Mouse (Mus musculus): ENCODE results near the gene Fcgr2b. TPM values are rescaled to one million over a fixed set of nuclear protein-coding genes. Genes with fewer than 3 reads are reported as not detected.

Fcgr2b gene
- polyA plus RNA-seq, 1 experiment from 2014 or later, result 2.8 TPM

GRCm38 (mm10) chr1:170919308-170919707 is 57.0 kb downstream of the Fcgr2b start:
- H3K4me1 ChIP-seq, result no peaks in the 10 kb centered on the region
- H3K27ac ChIP-seq, result no peak overlapping the region
- H3K4me2 ChIP-seq, result no peak overlapping the region
- no peak for ATAC-seq (replicated peaks; ENCODE audit: low FRiP score)
- no peak overlapping the region for H3K9ac ChIP-seq
- no peaks in the 10 kb centered on the region for H3K27me3 ChIP-seq
- no peaks in the 10 kb centered on the region for H3K36me3 ChIP-seq
- H3K9me3 ChIP-seq (replicated peaks), result no peaks in the 10 kb centered on the region
- H3K4me3 ChIP-seq (replicated peaks), result no peak overlapping the region
- 95% methylated on average over 8 of the region's 8 CpGs for WGBS

- no peaks in the 10 kb centered on the region for H3K4me1 ChIP-seq
- H3K9ac ChIP-seq, result no peak overlapping the region
- H3K9me3 ChIP-seq (replicated peaks), result no peaks in the 10 kb centered on the region
- H3K27me3 ChIP-seq, result no peaks in the 10 kb centered on the region
- no peak overlapping the region for H3K4me2 ChIP-seq
- ATAC-seq (replicated peaks; ENCODE audit: low FRiP score), result no peak
- H3K36me3 ChIP-seq, result no peaks in the 10 kb centered on the region
- no peak overlapping the region for H3K27ac ChIP-seq
- WGBS, result 72% methylated on average over 5 of the region's 5 CpGs
- H3K4me3 ChIP-seq (replicated peaks), result no peak overlapping the region
These were observed 60.7 kb downstream of the Fcgr2b start for GRCm38 (mm10) chr1:170915657-170916056.

GRCm38 (mm10) chr1:170912891-170913615 is 63.3 kb downstream of the Fcgr2b start, which contains the start of gene Fcrlb:
TSS of gene Fcrlb (minus strand) at chr1:170912941.
- 74% methylated on average over 5 of the region's 5 CpGs for WGBS
- no peaks in the 10 kb centered on the region for H3K36me3 ChIP-seq
- no peak within 1 kb of the TSS for H3K27ac ChIP-seq
- H3K9ac ChIP-seq, result no peak within 1 kb of the TSS
- no peak within 1 kb of the TSS for H3K4me2 ChIP-seq
- ATAC-seq (replicated peaks; ENCODE audit: low FRiP score), result no peak
- H3K9me3 ChIP-seq (replicated peaks), result no peaks in the 10 kb centered on the region
- H3K27me3 ChIP-seq, result peaks cover 21% of the 10 kb centered on the region
- peaks cover 7% of the 10 kb centered on the region for H3K4me1 ChIP-seq
- no peak within 1 kb of the TSS for H3K4me3 ChIP-seq (replicated peaks)

- Histone ChIP-seq H3K27me3 (peaks cover 31% of the 10 kb centered on the region), H3K27ac (no peak overlapping the region), H3K4me3 (replicated peaks) (no peak overlapping the region), H3K36me3 (no peaks in the 10 kb centered on the region), H3K9ac (no peak overlapping the region), H3K9me3 (replicated peaks) (no peaks in the 10 kb centered on the region), H3K4me1 (peaks cover 17% of the 10 kb centered on the region), H3K4me2 (no peak overlapping the region)
- WGBS, result 80% methylated on average over 11 of the region's 11 CpGs
- no peak for ATAC-seq (replicated peaks; ENCODE audit: low FRiP score)
These were observed 64.3 kb downstream of the Fcgr2b start for GRCm38 (mm10) chr1:170911907-170912660.

Other genes starting within 250 kb of the Fcgr2b start
- gene Atf6, start 108.8 kb downstream of the Fcgr2b start, polyA plus RNA-seq (2015; fragmentation: Nextera tagmentation; extraction: Ambion mirVana), result 9.1 and 9.2 TPM in 2 replicates
- 0.22 and 0.31 TPM in 2 replicates for gene Gm26620, start 91.5 kb downstream of the Fcgr2b start, polyA plus RNA-seq (2015; fragmentation: Nextera tagmentation; extraction: Ambion mirVana)
- gene Dusp12, start 91.0 kb downstream of the Fcgr2b start, polyA plus RNA-seq (2015; fragmentation: Nextera tagmentation; extraction: Ambion mirVana), result 35.0 and 39.7 TPM in 2 replicates
- 0.21 TPM in 1 of 2 replicates, not detected in the other for gene Fcrlb, start 63.6 kb downstream of the Fcgr2b start, polyA plus RNA-seq (2015; fragmentation: Nextera tagmentation; extraction: Ambion mirVana)
- not detected in 2 replicates for gene Fcrla, start 49.0 kb downstream of the Fcgr2b start, polyA plus RNA-seq (2015; fragmentation: Nextera tagmentation; extraction: Ambion mirVana)
- gene Fcgr4, start 42.4 kb upstream of the Fcgr2b start, polyA plus RNA-seq (2015; fragmentation: Nextera tagmentation; extraction: Ambion mirVana), result 1.2 and 1.3 TPM in 2 replicates
- gene Fcgr3, start 88.4 kb upstream of the Fcgr2b start, polyA plus RNA-seq (2015; fragmentation: Nextera tagmentation; extraction: Ambion mirVana), result 7.8 and 10.5 TPM in 2 replicates
- 2.0 and 2.1 TPM in 2 replicates for gene Cfap126, start 137.4 kb upstream of the Fcgr2b start, polyA plus RNA-seq (2015; fragmentation: Nextera tagmentation; extraction: Ambion mirVana)
- gene Sdhc, start 174.1 kb upstream of the Fcgr2b start, polyA plus RNA-seq (2015; fragmentation: Nextera tagmentation; extraction: Ambion mirVana), result 307 and 309 TPM in 2 replicates
- 0.86 and 0.99 TPM in 2 replicates for gene Mpz, start 174.2 kb upstream of the Fcgr2b start, polyA plus RNA-seq (2015; fragmentation: Nextera tagmentation; extraction: Ambion mirVana)
- 2.8 and 4.0 TPM in 2 replicates for gene Pcp4l1, start 219.7 kb upstream of the Fcgr2b start, polyA plus RNA-seq (2015; fragmentation: Nextera tagmentation; extraction: Ambion mirVana)
- 0.26 and 0.81 TPM in 2 replicates for gene Nr1i3, start 237.4 kb upstream of the Fcgr2b start, polyA plus RNA-seq (2015; fragmentation: Nextera tagmentation; extraction: Ambion mirVana)
- 35.1 and 35.4 TPM in 2 replicates for gene Tomm40l, start 246.0 kb upstream of the Fcgr2b start, polyA plus RNA-seq (2015; fragmentation: Nextera tagmentation; extraction: Ambion mirVana)
- gene Apoa2, start 248.5 kb upstream of the Fcgr2b start, polyA plus RNA-seq (2015; fragmentation: Nextera tagmentation; extraction: Ambion mirVana), result 45.5 and 97.5 TPM in 2 replicates